Mouse (Mus musculus) lung, embryonic 16.5 days (tissue): Measurements from ENCODE around the gene Lrrc4. TPM values are rescaled to one million over a fixed set of nuclear protein-coding genes. Genes with fewer than 3 reads are reported as not detected.

Source experiments
- ATAC-seq: fragments of 200-750 bp; cut with Nextera tagmentation; 2 replicates; pipeline ENCODE4 v1.8.0; 2017; ENCODE audit warnings: low read depth, mild to moderate bottlenecking, moderate library complexity
- H3K27ac ChIP-seq: fragments of 300-500 bp; sonication (generic); 2 replicates; pipeline ENCODE4 v1.5.1; 2014; ENCODE audit warnings: mild to moderate bottlenecking, control low read depth, low read length
- H3K27me3 ChIP-seq: fragments of 300-500 bp; sonication (generic); 2 replicates; pipeline ENCODE4 v1.6.1; 2014; ENCODE audit warnings: low read depth, low read length, mixed read lengths; ENCODE audit not compliant: control insufficient read depth, insufficient read depth
- H3K36me3 ChIP-seq: fragments of 300-500 bp; sonication (generic); 2 replicates; pipeline ENCODE4 v1.6.1; 2014; ENCODE audit warnings: low read length; ENCODE audit not compliant: control insufficient read depth, insufficient read depth
- H3K4me1 ChIP-seq: fragments of 300-500 bp; sonication (generic); replicated peaks from 2 replicates; pipeline ENCODE4 v1.6.1; 2014; ENCODE audit warnings: low read length, mixed read lengths; ENCODE audit not compliant: control insufficient read depth, insufficient read depth
- H3K4me2 ChIP-seq: fragments of 300-500 bp; sonication (generic); 2 replicates; pipeline ENCODE4 v1.6.1; 2014; ENCODE audit warnings: low read depth, low read length, control low read depth
- H3K4me3 ChIP-seq: fragments of 300-500 bp; sonication (generic); 2 replicates; pipeline ENCODE4 v1.5.1; 2014; ENCODE audit warnings: mild to moderate bottlenecking, low read length, control low read depth
- H3K9ac ChIP-seq: fragments of 300-500 bp; sonication (generic); 2 replicates; pipeline ENCODE4 v1.6.1; 2014; ENCODE audit warnings: low read length, control low read depth
- H3K9me3 ChIP-seq: fragments of 300-500 bp; sonication (generic); 2 replicates; pipeline ENCODE4 v1.6.1; 2016; ENCODE audit warnings: low read length; ENCODE audit not compliant: control insufficient read depth
- WGBS: fragments of 180-500 bp; shearing (Covaris S2); extraction: QIAGEN DNeasy Blood & Tissue Kit; methylation state at CpG from one replicate; pipeline ENCODE4 v1.1.7; 2014; 5-methylcytosine and 5-hydroxymethylcytosine counted together
- polyA plus RNA-seq: library from polyadenylated mRNA; unstranded; fragments of >200 nt; fragmentation: Nextera tagmentation; extraction: Ambion mirVana; gene quantifications from 2 replicates; pipeline ENCODE4 v1.2.1, GENCODE M21; 2015

The Lrrc4 gene
- polyA plus RNA-seq, 1 experiment from 2014 or later: 0.19 TPM

GRCm38 (mm10) chr6:28871725-28872420 lies 40.3 kb upstream of the Lrrc4 start:
- H3K4me2 ChIP-seq: no peak overlapping the region
- no peaks in the 10 kb centered on the region for H3K9me3 ChIP-seq
- H3K27me3 ChIP-seq: no peaks in the 10 kb centered on the region
- H3K9ac ChIP-seq: no peak overlapping the region
- no peak for ATAC-seq
- H3K4me1 ChIP-seq: peaks cover 9% of the 10 kb centered on the region
- WGBS: 81% methylated on average over 5 of the region's 5 CpGs
- no peak overlapping the region for H3K27ac ChIP-seq
- H3K4me3 ChIP-seq: no peak overlapping the region
- 0 out of 2 replicates have a peak, but pooled peaks cover 2% of the 10 kb centered on the region for H3K36me3 ChIP-seq

- no peak overlapping the region for H3K27ac ChIP-seq
- no peaks in the 10 kb centered on the region for H3K27me3 ChIP-seq
- no peak overlapping the region for H3K4me2 ChIP-seq
- H3K4me1 ChIP-seq: peaks cover 9% of the 10 kb centered on the region
- H3K4me3 ChIP-seq: no peak overlapping the region
- ATAC-seq: peak; percentile 61
- no peaks in the 10 kb centered on the region for H3K36me3 ChIP-seq
- H3K9me3 ChIP-seq: no peaks in the 10 kb centered on the region
- 0% methylated on average over 2 of the region's 2 CpGs for WGBS
- no peak overlapping the region for H3K9ac ChIP-seq
Measured at GRCm38 (mm10) chr6:28867516-28868251, 36.1 kb upstream of the Lrrc4 start.

- H3K27me3 ChIP-seq: no peaks in the 10 kb centered on the region
- no peak overlapping the region for H3K27ac ChIP-seq
- H3K9me3 ChIP-seq: no peaks in the 10 kb centered on the region
- no peak overlapping the region for H3K4me2 ChIP-seq
- ATAC-seq: no peak
- WGBS: 93% methylated on average over 3 of the region's 3 CpGs
- H3K36me3 ChIP-seq: no peaks in the 10 kb centered on the region
- H3K9ac ChIP-seq: no peak overlapping the region
- H3K4me3 ChIP-seq: no peak overlapping the region
- peaks cover 9% of the 10 kb centered on the region for H3K4me1 ChIP-seq
Measured at GRCm38 (mm10) chr6:28866206-28866605, 34.7 kb upstream of the Lrrc4 start.

GRCm38 (mm10) chr6:28865112-28865511 lies 33.6 kb upstream of the Lrrc4 start:
- Histone ChIP-seq H3K27me3 (no peaks in the 10 kb centered on the region), H3K9me3 (no peaks in the 10 kb centered on the region), H3K4me3 (no peak overlapping the region), H3K36me3 (no peaks in the 10 kb centered on the region), H3K4me1 (peaks cover 9% of the 10 kb centered on the region), H3K4me2 (no peak overlapping the region), H3K9ac (no peak overlapping the region), H3K27ac (no peak overlapping the region)
- WGBS: 80% methylated on average over 10 of the region's 10 CpGs
- no peak for ATAC-seq

GRCm38 (mm10) chr6:28864684-28865083 lies 33.1 kb upstream of the Lrrc4 start:
- peaks cover 9% of the 10 kb centered on the region for H3K4me1 ChIP-seq
- H3K36me3 ChIP-seq: no peaks in the 10 kb centered on the region
- H3K9me3 ChIP-seq: no peaks in the 10 kb centered on the region
- WGBS: 40% methylated on average over 5 of the region's 5 CpGs
- no peak overlapping the region for H3K4me3 ChIP-seq
- H3K4me2 ChIP-seq: no peak overlapping the region
- H3K27ac ChIP-seq: no peak overlapping the region
- no peak overlapping the region for H3K9ac ChIP-seq
- no peaks in the 10 kb centered on the region for H3K27me3 ChIP-seq
- ATAC-seq: peak; percentile 67

GRCm38 (mm10) chr6:28862304-28862703 lies 30.8 kb upstream of the Lrrc4 start:
- H3K9ac ChIP-seq: no peak overlapping the region
- H3K9me3 ChIP-seq: no peaks in the 10 kb centered on the region
- 66% methylated on average over 8 of the region's 8 CpGs for WGBS
- H3K4me2 ChIP-seq: no peak overlapping the region
- no peak for ATAC-seq
- H3K27ac ChIP-seq: no peak overlapping the region
- no peaks in the 10 kb centered on the region for H3K36me3 ChIP-seq
- no peaks in the 10 kb centered on the region for H3K27me3 ChIP-seq
- H3K4me3 ChIP-seq: no peak overlapping the region
- peaks cover 4% of the 10 kb centered on the region for H3K4me1 ChIP-seq

- WGBS: 49% methylated on average over 2 of the region's 2 CpGs
- peaks cover 2% of the 10 kb centered on the region; the same call in 1 of the 2 replicates for H3K4me1 ChIP-seq
- no peak overlapping the region for H3K4me3 ChIP-seq
- H3K36me3 ChIP-seq: no peaks in the 10 kb centered on the region
- no peaks in the 10 kb centered on the region for H3K9me3 ChIP-seq
- no peak overlapping the region for H3K27ac ChIP-seq
- no peaks in the 10 kb centered on the region for H3K27me3 ChIP-seq
- no peak overlapping the region for H3K4me2 ChIP-seq
- ATAC-seq: no peak
- no peak overlapping the region for H3K9ac ChIP-seq
Measured at GRCm38 (mm10) chr6:28860922-28861321, 29.4 kb upstream of the Lrrc4 start.

- no peak overlapping the region for H3K4me3 ChIP-seq
- no peaks in the 10 kb centered on the region for H3K9me3 ChIP-seq
- no peak for ATAC-seq
- 70% methylated on average over 2 of the region's 2 CpGs for WGBS
- H3K27ac ChIP-seq: no peak overlapping the region
- peaks cover 2% of the 10 kb centered on the region; the same call in 1 of the 2 replicates for H3K4me1 ChIP-seq
- no peaks in the 10 kb centered on the region for H3K36me3 ChIP-seq
- no peak overlapping the region for H3K9ac ChIP-seq
- no peaks in the 10 kb centered on the region for H3K27me3 ChIP-seq
- H3K4me2 ChIP-seq: no peak overlapping the region
Measured at GRCm38 (mm10) chr6:28860450-28860849, 28.9 kb upstream of the Lrrc4 start.

GRCm38 (mm10) chr6:28859094-28859493 lies 27.5 kb upstream of the Lrrc4 start:
- H3K27me3 ChIP-seq: no peaks in the 10 kb centered on the region
- no peaks in the 10 kb centered on the region for H3K9me3 ChIP-seq
- ATAC-seq: no peak
- H3K4me3 ChIP-seq: no peak overlapping the region
- WGBS: 78% methylated on average over 2 of the region's 2 CpGs
- no peaks in the 10 kb centered on the region for H3K36me3 ChIP-seq
- no peak overlapping the region for H3K9ac ChIP-seq
- H3K4me2 ChIP-seq: no peak overlapping the region
- H3K27ac ChIP-seq: no peak overlapping the region
- peaks cover 2% of the 10 kb centered on the region; the same call in 1 of the 2 replicates for H3K4me1 ChIP-seq
